Mouse (Mus musculus) embryo, embryonic 11 days (tissue): ENCODE data around the gene Cort.
A peak's percentile ranks its signal among the peaks of the same experiment; 100 is the strongest.

Source experiments
- DNase-seq: peaks from one replicate; pipeline ENCODE4 v3.0.0-alpha.2; 2015

Gene Cort

GRCm38 (mm10) chr4:149091364-149091763 is 35.2 kb downstream of the Cort start:
- DNase-seq, result no peak

GRCm38 (mm10) chr4:149085381-149085780 is 41.2 kb downstream of the Cort start:
- DNase-seq, result no peak

- no peak for DNase-seq
These were observed 45.0 kb downstream of the Cort start for GRCm38 (mm10) chr4:149081528-149081927.

GRCm38 (mm10) chr4:149080111-149080510 is 46.5 kb downstream of the Cort start:
- DNase-seq, result no peak

GRCm38 (mm10) chr4:149079629-149080028 is 46.9 kb downstream of the Cort start:
- no peak for DNase-seq

- DNase-seq, result no peak
These were observed 48.3 kb downstream of the Cort start for GRCm38 (mm10) chr4:149078261-149078660.

- peak; percentile 79 for DNase-seq
These were observed 50.5 kb downstream of the Cort start for GRCm38 (mm10) chr4:149075871-149076575.

GRCm38 (mm10) chr4:149075073-149075472 is 51.5 kb downstream of the Cort start:
- no peak for DNase-seq
